In genomic region chr12:98991076-98991829, GRCm38 (mm10) we compare ENCODE assay signal across 17 mouse cellular contexts.
DNase-seq lines count a peak whose midpoint lies in the region; ATAC-seq and TF ChIP-seq lines count a peak whose summit lies in the region.
"Had no signal": no experiment of that assay in that cellular context is flagged by ENCODE, and none has a peak within 500 bp of the region (broad histone marks: within the 10 kb centered on the region; RNA-seq: fewer than 3 reads in every experiment).

No protein-coding gene starts in this region.

- ATAC-seq in neural tube, embryonic 13.5 days (ENCODE audit: low read depth): no peak
- no peak for ATAC-seq in neural tube, embryonic 15.5 days (ENCODE audit: low FRiP score)
- 0 out of 2 replicates have a peak, but pooled peaks have one; percentile 31 for ATAC-seq in hindbrain, embryonic 15.5 days (ENCODE audit: low FRiP score, low read depth)
- peak; percentile 52; the same call in 1 of the 2 replicates for ATAC-seq in midbrain, postnatal 0 days (ENCODE audit: low FRiP score)
- ATAC-seq: intestine, embryonic 16.5 days had no signal

- no peak overlapping the region for H3K4me2 ChIP-seq in neural tube, embryonic 13.5 days
- H3K4me2 ChIP-seq in neural tube, embryonic 15.5 days: no peak overlapping the region
- no peak overlapping the region for H3K4me2 ChIP-seq in hindbrain, embryonic 15.5 days
- no peak overlapping the region for H3K4me2 ChIP-seq in midbrain, postnatal 0 days (ENCODE audit: low read depth, low read length, poor library complexity, severe bottlenecking)
- H3K4me2 ChIP-seq: embryonic facial prominence, embryonic 12.5 days; lung, embryonic 15.5 days had no signal

- 53% methylated on average over 2 of the region's 2 CpGs for WGBS in neural tube, embryonic 13.5 days
- WGBS in neural tube, embryonic 15.5 days: 33% methylated on average over 2 of the region's 2 CpGs
- WGBS in hindbrain, embryonic 15.5 days: 24% methylated on average over 2 of the region's 2 CpGs
- 16% methylated on average over 2 of the region's 2 CpGs for WGBS in midbrain, postnatal 0 days
- WGBS in limb, embryonic 10.5 days: 86% methylated on average over 2 of the region's 2 CpGs

- H3K36me3 ChIP-seq in neural tube, embryonic 13.5 days: no peaks in the 10 kb centered on the region
- no peaks in the 10 kb centered on the region for H3K36me3 ChIP-seq in neural tube, embryonic 15.5 days
- no peaks in the 10 kb centered on the region for H3K36me3 ChIP-seq in hindbrain, embryonic 15.5 days
- H3K36me3 ChIP-seq in midbrain, postnatal 0 days (ENCODE audit: insufficient read depth, low read length): no peaks in the 10 kb centered on the region
- no peaks in the 10 kb centered on the region for H3K36me3 ChIP-seq in limb, embryonic 10.5 days
- H3K36me3 ChIP-seq: embryonic facial prominence, embryonic 12.5 days; lung, embryonic 15.5 days had no signal

- no peak overlapping the region for H3K9ac ChIP-seq in neural tube, embryonic 13.5 days
- no peak overlapping the region for H3K9ac ChIP-seq in neural tube, embryonic 15.5 days (replicated peaks)
- H3K9ac ChIP-seq in hindbrain, embryonic 15.5 days: no peak overlapping the region
- H3K9ac ChIP-seq in midbrain, postnatal 0 days (replicated peaks; ENCODE audit: low read length, poor library complexity, severe bottlenecking): no peak overlapping the region
- H3K9ac ChIP-seq: embryonic facial prominence, embryonic 12.5 days; lung, embryonic 15.5 days had no signal

- H3K9me3 ChIP-seq in neural tube, embryonic 13.5 days: no peaks in the 10 kb centered on the region
- no peaks in the 10 kb centered on the region for H3K9me3 ChIP-seq in neural tube, embryonic 15.5 days (replicated peaks)
- H3K9me3 ChIP-seq in hindbrain, embryonic 15.5 days: no peaks in the 10 kb centered on the region
- H3K9me3 ChIP-seq in midbrain, postnatal 0 days (ENCODE audit: low read length): no peaks in the 10 kb centered on the region
- H3K9me3 ChIP-seq in limb, embryonic 10.5 days (replicated peaks): no peaks in the 10 kb centered on the region
- H3K9me3 ChIP-seq: embryonic facial prominence, embryonic 12.5 days; lung, embryonic 15.5 days; megakaryocyte, embryonic 14.5 days had no signal

- H3K4me3 ChIP-seq in neural tube, embryonic 13.5 days: no peak overlapping the region
- no peak overlapping the region for H3K4me3 ChIP-seq in neural tube, embryonic 15.5 days (replicated peaks)
- H3K4me3 ChIP-seq in hindbrain, embryonic 15.5 days: no peak overlapping the region
- H3K4me3 ChIP-seq in midbrain, postnatal 0 days (ENCODE audit: low read depth, low read length): no peak overlapping the region
- H3K4me3 ChIP-seq in limb, embryonic 10.5 days: no peak overlapping the region
- H3K4me3 ChIP-seq: embryonic facial prominence, embryonic 12.5 days; lung, embryonic 15.5 days; megakaryocyte, embryonic 14.5 days had no signal

- H3K27me3 ChIP-seq in neural tube, embryonic 13.5 days: no peaks in the 10 kb centered on the region
- no peaks in the 10 kb centered on the region for H3K27me3 ChIP-seq in neural tube, embryonic 15.5 days (replicated peaks)
- H3K27me3 ChIP-seq in hindbrain, embryonic 15.5 days: no peaks in the 10 kb centered on the region
- H3K27me3 ChIP-seq in midbrain, postnatal 0 days (ENCODE audit: insufficient read depth, low read length): no peaks in the 10 kb centered on the region
- H3K27me3 ChIP-seq in limb, embryonic 10.5 days (ENCODE audit: low read depth, poor library complexity, severe bottlenecking): no peaks in the 10 kb centered on the region
- H3K27me3 ChIP-seq: embryonic facial prominence, embryonic 12.5 days; lung, embryonic 15.5 days; megakaryocyte, embryonic 14.5 days had no signal

- peaks cover 16% of the 10 kb centered on the region; the same call in 1 of the 2 replicates for H3K4me1 ChIP-seq in neural tube, embryonic 13.5 days (replicated peaks)
- H3K4me1 ChIP-seq in neural tube, embryonic 15.5 days: no peaks in the 10 kb centered on the region; the same call in 1 of the 2 replicates
- H3K4me1 ChIP-seq in hindbrain, embryonic 15.5 days (replicated peaks): peaks cover 12% of the 10 kb centered on the region
- 0 out of 2 replicates have a peak, but pooled peaks cover 6% of the 10 kb centered on the region for H3K4me1 ChIP-seq in midbrain, postnatal 0 days (ENCODE audit: insufficient read depth, low read length)
- H3K4me1 ChIP-seq in limb, embryonic 10.5 days: no peaks in the 10 kb centered on the region
- H3K4me1 ChIP-seq: embryonic facial prominence, embryonic 12.5 days; lung, embryonic 15.5 days had no signal

- H3K27ac ChIP-seq in neural tube, embryonic 13.5 days (replicated peaks): peak overlapping the region; percentile 33; the same call in 1 of the 2 replicates
- no peak overlapping the region for H3K27ac ChIP-seq in neural tube, embryonic 15.5 days (replicated peaks)
- peak overlapping the region; percentile 74 for H3K27ac ChIP-seq in hindbrain, embryonic 15.5 days (replicated peaks)
- H3K27ac ChIP-seq in midbrain, postnatal 0 days (ENCODE audit: low read depth, low read length): peak overlapping the region; percentile 62
- no peak overlapping the region for H3K27ac ChIP-seq in limb, embryonic 10.5 days
- H3K27ac ChIP-seq: embryonic facial prominence, embryonic 12.5 days; lung, embryonic 15.5 days had no signal

- no peak for TF ChIP-seq CTCF in midbrain, postnatal 0 days (IDR thresholded peaks at IDR 0.05)

- peak; percentile 30 to 38 for DNase-seq in cerebellum, postnatal 10 days
- DNase-seq in cerebellum, adult 11 months: no peak
- peak; percentile 44 for DNase-seq in midbrain, postnatal 0 days (ENCODE audit: low spot score)
- no peak for DNase-seq in limb, embryonic 10.5 days (ENCODE audit: low spot score)
- no peak for DNase-seq in adrenal gland, adult 18-20 months (ENCODE audit: low spot score in 2 of 2)
- DNase-seq: adrenal gland, postnatal 14 days; cerebellum, postnatal 25 days; heart, adult 18-20 months; kidney, postnatal 4 days; retina, postnatal 1 day had no signal

Comparison
In these comparisons a context has a peak if more than half of its experiments do, and no peak if none do; other contexts are left out.
1. DNase-seq: peak in cerebellum, postnatal 10 days (2 of 2) and midbrain, postnatal 0 days (single experiment); none in cerebellum, adult 11 months (single experiment), limb, embryonic 10.5 days (single experiment) and adrenal gland, adult 18-20 months (0 of 2).
2. H3K27ac ChIP-seq: peak in neural tube, embryonic 13.5 days (single experiment), hindbrain, embryonic 15.5 days (single experiment) and midbrain, postnatal 0 days (single experiment); none in neural tube, embryonic 15.5 days (single experiment) and limb, embryonic 10.5 days (single experiment).
3. ATAC-seq: peak in hindbrain, embryonic 15.5 days (single experiment) and midbrain, postnatal 0 days (single experiment); none in neural tube, embryonic 13.5 days (single experiment) and neural tube, embryonic 15.5 days (single experiment).